Mouse (Mus musculus): ENCODE measurements around the gene Atl3.
A peak's percentile ranks its signal among the peaks of the same experiment; 100 is the strongest.

Gene Atl3

GRCm38 (mm10) chr19:7559986-7560385 is 66.1 kb downstream of the Atl3 start:
- DNase-seq (ENCODE audit: low read depth, low spot score) = no peak

GRCm38 (mm10) chr19:7561456-7561855 is 67.6 kb downstream of the Atl3 start:
- no peak for DNase-seq (ENCODE audit: low read depth, low spot score)

DNA sequence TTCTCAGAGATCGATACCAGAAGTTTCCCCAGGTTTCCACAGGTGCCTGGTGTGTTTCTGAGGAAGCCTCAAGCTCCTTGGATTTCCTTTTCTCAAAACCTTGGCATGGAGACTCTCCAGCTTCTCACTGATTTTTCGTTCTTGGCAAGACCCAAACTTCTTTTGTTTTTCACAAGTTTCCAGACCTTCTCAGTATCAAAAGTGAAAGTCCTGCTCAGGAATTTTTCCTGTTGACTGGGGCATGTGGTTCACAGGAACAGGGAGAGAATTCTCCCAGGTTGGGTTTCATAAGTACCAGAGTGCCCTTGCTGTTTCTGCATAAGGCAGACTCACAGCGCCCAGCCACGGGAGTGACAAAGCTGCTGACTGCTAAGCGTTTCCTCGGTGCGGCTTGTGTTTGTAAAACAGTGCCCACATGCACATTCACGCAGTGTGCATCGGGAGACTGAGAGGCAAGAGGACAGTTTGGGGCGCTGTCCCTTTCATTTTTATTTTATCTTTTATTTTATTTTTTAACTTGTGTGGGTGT is 68.8 kb downstream of the Atl3 start:
- no peak for DNase-seq (ENCODE audit: low read depth, low spot score)

GRCm38 (mm10) chr19:7563676-7564075 is 69.8 kb downstream of the Atl3 start:
- DNase-seq (ENCODE audit: low read depth, low spot score) = no peak

GRCm38 (mm10) chr19:7564457-7564856 is 70.6 kb downstream of the Atl3 start:
- no peak for DNase-seq (ENCODE audit: low read depth, low spot score)

- no peak for DNase-seq (ENCODE audit: low read depth, low spot score)
Observed at GRCm38 (mm10) chr19:7566826-7567225, 73.0 kb downstream of the Atl3 start.

- DNase-seq (ENCODE audit: low read depth, low spot score) = no peak
Observed at GRCm38 (mm10) chr19:7568364-7568763, 74.5 kb downstream of the Atl3 start.

DNA sequence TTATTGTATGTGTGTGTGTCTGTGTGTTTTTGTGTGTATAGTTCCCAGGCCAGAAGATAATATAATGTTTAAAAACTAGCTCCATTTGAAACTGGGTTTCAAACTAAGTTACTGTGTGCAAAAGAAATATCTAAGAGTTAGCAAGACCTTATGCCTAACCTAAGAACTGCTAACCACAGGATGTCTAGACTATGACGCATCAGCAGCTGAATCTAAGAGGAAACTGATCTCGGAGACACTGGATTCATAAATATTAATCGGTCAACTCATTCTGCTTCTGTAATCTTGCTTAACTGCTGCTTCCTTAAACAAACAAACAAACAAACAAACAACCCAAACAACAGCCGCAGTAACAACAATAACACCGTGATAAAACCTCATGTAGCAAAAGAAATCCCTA is 75.8 kb downstream of the Atl3 start:
- DNase-seq (ENCODE audit: low read depth, low spot score) = no peak

DNA sequence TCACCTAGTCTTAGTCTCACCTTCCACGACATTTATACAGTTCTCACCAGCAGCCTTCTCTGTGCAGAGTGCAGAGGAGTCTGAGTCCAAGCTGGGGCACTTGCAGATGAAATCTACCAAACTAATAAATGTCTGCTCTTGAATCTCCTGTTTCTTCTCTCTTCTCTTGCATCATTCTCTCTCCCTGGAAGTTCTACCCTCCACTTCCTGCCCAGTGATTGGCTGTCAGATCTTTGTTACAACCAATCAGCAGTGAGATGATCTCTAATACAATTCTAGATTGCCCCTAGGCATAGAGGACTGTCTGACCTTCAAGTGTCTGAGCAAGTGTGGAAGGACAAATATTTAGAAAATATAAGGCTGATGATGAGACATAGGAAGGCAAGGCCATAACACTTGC is 82.3 kb downstream of the Atl3 start:
- no peak for DNase-seq (ENCODE audit: low read depth, low spot score)

GRCm38 (mm10) chr19:7577710-7578109 is 83.9 kb downstream of the Atl3 start:
- no peak for DNase-seq (ENCODE audit: low read depth, low spot score)

GRCm38 (mm10) chr19:7581042-7581441 is 87.2 kb downstream of the Atl3 start:
- DNase-seq (ENCODE audit: low read depth, low spot score) = peak; percentile 86

GRCm38 (mm10) chr19:7583101-7583500 is 89.3 kb downstream of the Atl3 start:
- DNase-seq (ENCODE audit: low read depth, low spot score) = peak; percentile 99

GRCm38 (mm10) chr19:7583599-7583998 is 89.8 kb downstream of the Atl3 start:
- DNase-seq (ENCODE audit: low read depth, low spot score) = peak; percentile 96

GRCm38 (mm10) chr19:7585279-7585678 is 91.4 kb downstream of the Atl3 start:
- DNase-seq (ENCODE audit: low read depth, low spot score) = no peak

DNA sequence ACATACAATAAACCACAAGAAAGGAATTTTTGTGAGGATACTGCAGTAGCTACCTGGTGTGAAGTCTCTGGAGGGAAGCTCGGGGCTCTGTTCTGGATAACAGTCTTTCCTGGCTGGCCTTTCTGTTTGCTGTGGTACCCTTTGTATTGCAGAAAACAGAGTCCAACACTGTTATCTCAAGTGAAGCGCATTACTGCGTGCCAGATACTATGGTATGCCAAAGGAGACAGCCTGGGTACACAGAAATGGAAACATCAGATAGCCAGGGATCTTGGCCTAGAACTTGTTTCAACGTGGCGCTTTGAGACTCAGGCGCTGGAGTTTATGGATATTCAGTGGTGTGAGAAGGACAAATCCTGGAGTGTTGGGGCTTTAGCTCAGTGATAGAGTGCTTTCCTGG is 91.9 kb downstream of the Atl3 start:
- no peak for DNase-seq (ENCODE audit: low read depth, low spot score)

Measured in R1 (cell line).